Mouse (Mus musculus) megakaryocyte, embryonic 14.5 days (primary cell): ENCODE results near the gene Tmem30a.

Experiments
- FLI1 ChIP-seq: IDR thresholded peaks from 2 replicates; pipeline ENCODE4 v1.6.1; 2012; ENCODE audit warnings: low read length, inconsistent platforms, mixed read lengths
- GATA1 ChIP-seq: IDR thresholded peaks from 3 replicates; pipeline ENCODE4 v1.6.1; 2012; ENCODE audit warnings: mixed read lengths, low read length, inconsistent platforms, borderline replicate concordance

DNA sequence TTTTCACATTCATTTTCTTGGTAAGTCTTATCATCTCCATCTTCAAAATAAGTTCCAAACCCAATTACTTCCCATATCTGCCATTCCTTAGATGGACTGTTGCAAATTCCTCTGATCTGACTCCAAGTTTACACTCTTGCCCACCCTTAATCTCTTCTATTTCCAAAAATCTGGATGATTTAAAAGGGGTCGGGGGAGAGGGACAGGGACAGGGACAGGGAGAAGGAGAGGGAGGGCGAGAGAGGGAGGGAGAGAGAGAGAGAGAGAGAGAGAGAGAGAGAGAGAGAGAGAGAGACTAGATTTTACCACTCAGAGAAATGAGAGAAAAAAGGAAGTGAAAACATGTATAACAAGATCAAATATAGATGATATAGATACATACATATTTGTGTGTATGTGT, 30.5 kb upstream of the Tmem30a start:
- no peak for TF ChIP-seq GATA1
- no peak for TF ChIP-seq FLI1
